Mouse (Mus musculus) cortical plate, adult 2 months (tissue): ENCODE measurements at regions not wholly inside any gene's neighbourhood (a gene's known extent, or its start where the extent isn't known, plus 50 kb on each side); places are given as distances from the start of the nearest gene placed in this dataset.

Experiments
- CTCF ChIP-seq: fragments of 200-500 bp; IDR thresholded peaks from 2 replicates; pipeline ENCODE4 v1.5.1; 2011; ENCODE audit warnings: mild to moderate bottlenecking, control low read depth, low read length; ENCODE audit not compliant: insufficient read depth; ENCODE audit errors: extremely low read depth
- POLR2A ChIP-seq: fragments of 200-500 bp; IDR thresholded peaks from 2 replicates; pipeline ENCODE4 v1.6.1; 2011; ENCODE audit warnings: mild to moderate bottlenecking, low read length, control low read depth; ENCODE audit not compliant: insufficient read depth; ENCODE audit errors: extremely low read depth

DNA sequence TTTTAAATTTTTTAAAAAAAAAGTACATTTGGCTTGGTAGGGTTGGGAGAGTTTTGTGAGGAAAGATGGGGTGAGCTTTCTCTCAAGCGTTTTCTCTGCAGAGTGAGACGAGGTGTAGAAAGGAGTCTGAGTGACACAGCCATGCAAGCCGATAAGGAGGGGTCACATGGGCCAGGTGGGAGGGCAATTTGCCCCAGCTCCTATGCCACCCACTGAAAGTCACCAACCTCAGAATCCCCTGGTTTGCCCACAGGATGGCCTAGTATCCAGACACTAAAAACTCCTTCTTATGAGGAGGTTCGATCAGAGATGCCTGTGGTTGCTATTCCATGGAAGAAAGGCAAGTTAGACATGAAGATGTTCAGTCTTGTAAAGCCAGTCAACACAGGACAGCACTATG lies 268.6 kb upstream of the Nfe2l3 start:
- TF ChIP-seq CTCF: no peak
- no peak for TF ChIP-seq POLR2A
